In genomic region chr5:23473098-23473873, GRCm38 (mm10) we compare ENCODE assay signal across 12 mouse cellular contexts. TPM values are rescaled to one million over a fixed set of nuclear protein-coding genes. Genes with fewer than 3 reads are reported as not detected.
DNase-seq lines count a peak whose midpoint lies in the region; ATAC-seq and TF ChIP-seq lines count a peak whose summit lies in the region.
"Had no signal": no experiment of that assay in that cellular context is flagged by ENCODE, and none has a peak within 500 bp of the region (broad histone marks: within the 10 kb centered on the region; RNA-seq: fewer than 3 reads in every experiment).

No protein-coding gene starts in this region.

- WGBS in kidney, adult 2 months: 66% methylated on average over 6 of the region's 6 CpGs
- WGBS in kidney, embryonic 15.5 days: 72% methylated on average over 6 of the region's 6 CpGs
- 44% methylated on average over 6 of the region's 6 CpGs for WGBS in liver, embryonic 14.5 days (ENCODE audit: insufficient replicate concordance)

- H3K4me3 ChIP-seq in kidney, adult 2 months (ENCODE audit: insufficient read depth, low read depth, low read length): no peak overlapping the region
- no peak overlapping the region for H3K4me3 ChIP-seq in kidney, embryonic 15.5 days (replicated peaks)
- H3K4me3 ChIP-seq in liver, embryonic 14.5 days (ENCODE audit: insufficient read depth in 1 of 2, low read depth in 2 of 2, low read length in 2 of 2): no peak overlapping the region
- H3K4me3 ChIP-seq: heart, embryonic 10.5 days had no signal

- no peak overlapping the region for H3K4me2 ChIP-seq in kidney, embryonic 15.5 days
- no peak overlapping the region for H3K4me2 ChIP-seq in liver, embryonic 14.5 days (ENCODE audit: low read depth)
- H3K4me2 ChIP-seq: hindbrain, embryonic 14.5 days had no signal

- DNase-seq in kidney, adult 2 months: no peak
- DNase-seq in 416B (ENCODE audit: low read depth): peak; percentile 43
- peak; percentile 48 for DNase-seq in ES-CJ7 (ENCODE audit: low read depth, low spot score)
- no peak for DNase-seq in liver, embryonic 14.5 days (ENCODE audit: low read depth in 3 of 3, low spot score in 3 of 3)
- no peak for DNase-seq in embryo, embryonic 9.5 days (ENCODE audit: extremely low spot score)
- no peak for DNase-seq in adrenal gland, adult 2 months
- DNase-seq: embryo, embryonic 11 days; kidney, postnatal 4 days had no signal

- peak; percentile 36; the same call in 1 of the 2 replicates for TF ChIP-seq CTCF in kidney, adult 2 months (conservative IDR thresholded peaks at IDR 0.05; ENCODE audit: insufficient read depth, insufficient read length, low read depth, low read length)
- peak; percentile 63 for TF ChIP-seq CTCF in liver, embryonic 14.5 days (IDR thresholded peaks at IDR 0.05; ENCODE audit: low read depth)

- TF ChIP-seq POLR2A in kidney, adult 2 months (IDR thresholded peaks at IDR 0.05; ENCODE audit: low read depth, low read length): no peak

- no peak for ATAC-seq in kidney, embryonic 15.5 days (replicated peaks; ENCODE audit: low FRiP score)
- ATAC-seq in liver, embryonic 14.5 days (ENCODE audit: insufficient read depth): no peak
- no peak for ATAC-seq in erythroid progenitor cell, adult 5-6 weeks (replicated peaks; ENCODE audit: low FRiP score, poor library complexity, severe bottlenecking)

- TF ChIP-seq EP300 in liver, embryonic 14.5 days (IDR thresholded peaks at IDR 0.05; ENCODE audit: low read depth): no peak

- H3K27ac ChIP-seq in kidney, adult 2 months (ENCODE audit: insufficient read depth, low read depth, low read length): no peak overlapping the region
- H3K27ac ChIP-seq in kidney, embryonic 15.5 days: no peak overlapping the region
- no peak overlapping the region for H3K27ac ChIP-seq in liver, embryonic 14.5 days
- H3K27ac ChIP-seq: heart, embryonic 10.5 days; hindbrain, embryonic 14.5 days had no signal

- no peaks in the 10 kb centered on the region for H3K4me1 ChIP-seq in kidney, adult 2 months (ENCODE audit: control insufficient read depth, insufficient read depth, low read length)
- H3K4me1 ChIP-seq in kidney, embryonic 15.5 days: no peaks in the 10 kb centered on the region
- H3K4me1 ChIP-seq in liver, embryonic 14.5 days (replicated peaks; ENCODE audit: control insufficient read depth in 2 of 2, insufficient read depth in 2 of 2, low read length in 1 of 2): no peaks in the 10 kb centered on the region
- H3K4me1 ChIP-seq: heart, embryonic 10.5 days had no signal

- peaks cover 13% of the 10 kb centered on the region for H3K36me3 ChIP-seq in kidney, adult 2 months (ENCODE audit: control insufficient read depth, insufficient read depth, low read length)
- peaks cover 65% of the 10 kb centered on the region for H3K36me3 ChIP-seq in kidney, embryonic 15.5 days
- H3K36me3 ChIP-seq in liver, embryonic 14.5 days (replicated peaks; ENCODE audit: control insufficient read depth, insufficient read depth, low read depth): peaks cover 48% of the 10 kb centered on the region

- H3K27me3 ChIP-seq in kidney, adult 2 months (replicated peaks; ENCODE audit: control insufficient read depth, insufficient read depth, low read length): no peaks in the 10 kb centered on the region
- no peaks in the 10 kb centered on the region for H3K27me3 ChIP-seq in kidney, embryonic 15.5 days
- no peaks in the 10 kb centered on the region for H3K27me3 ChIP-seq in liver, embryonic 14.5 days (ENCODE audit: control insufficient read depth, insufficient read depth, low read length)

- no peaks in the 10 kb centered on the region for H3K9me3 ChIP-seq in kidney, embryonic 15.5 days (replicated peaks)
- no peaks in the 10 kb centered on the region for H3K9me3 ChIP-seq in liver, embryonic 14.5 days (ENCODE audit: control insufficient read depth, low read length)
- H3K9me3 ChIP-seq: heart, embryonic 10.5 days had no signal

- H3K9ac ChIP-seq in kidney, embryonic 15.5 days: no peak overlapping the region
- no peak overlapping the region for H3K9ac ChIP-seq in liver, embryonic 14.5 days (replicated peaks)
- H3K9ac ChIP-seq: hindbrain, embryonic 14.5 days had no signal

RNA-seq across cellular contexts. Expression of gene Kmt2e, which starts 39.0 kb away (rescaled TPM):
- 18.8 and 19.8 TPM in 2 replicates for polyA plus RNA-seq in kidney, adult 2 months (2012; rRNA removed)
- polyA plus RNA-seq in kidney, embryonic 15.5 days (2015; fragmentation: Nextera tagmentation; extraction: Ambion mirVana): 87.5 and 91.5 TPM in 2 replicates
- 5.7 and 8.0 TPM in 2 replicates for polyA plus RNA-seq in liver, embryonic 14.5 days (2012; rRNA removed)
- polyA plus RNA-seq in liver, embryonic 14.5 days (2014; fragmentation: Nextera tagmentation; extraction: Ambion mirVana): 24.7 and 25.0 TPM in 2 replicates
- total RNA-seq in adrenal gland, adult 2 months (2021): 10 to 100 TPM; 59.1 to 67.9 TPM
- polyA plus RNA-seq in adrenal gland, adult 2 months (2012; rRNA removed): 12.5 and 16.7 TPM in 2 replicates
- total RNA-seq in erythroid progenitor cell, adult 5-6 weeks (2015; ENCODE audit: low replicate concordance): 122 TPM in 2 replicates
- total RNA-seq in erythroid progenitor cell, adult 5-6 weeks (2017; ENCODE audit: low replicate concordance): 145 and 184 TPM in 2 replicates

Comparison
In these comparisons a context has a peak if more than half of its experiments do, and no peak if none do; other contexts are left out.
1. DNase-seq: peak in 416B (single experiment) and ES-CJ7 (single experiment); none in kidney, adult 2 months (single experiment), liver, embryonic 14.5 days (0 of 3), embryo, embryonic 9.5 days (single experiment) and adrenal gland, adult 2 months (single experiment).